Mouse (Mus musculus): Measurements from ENCODE around the gene Nobox. TPM values are rescaled to one million over a fixed set of nuclear protein-coding genes. Genes with fewer than 3 reads are reported as not detected.

The Nobox gene
- total RNA-seq (2022) = not detected

DNA sequence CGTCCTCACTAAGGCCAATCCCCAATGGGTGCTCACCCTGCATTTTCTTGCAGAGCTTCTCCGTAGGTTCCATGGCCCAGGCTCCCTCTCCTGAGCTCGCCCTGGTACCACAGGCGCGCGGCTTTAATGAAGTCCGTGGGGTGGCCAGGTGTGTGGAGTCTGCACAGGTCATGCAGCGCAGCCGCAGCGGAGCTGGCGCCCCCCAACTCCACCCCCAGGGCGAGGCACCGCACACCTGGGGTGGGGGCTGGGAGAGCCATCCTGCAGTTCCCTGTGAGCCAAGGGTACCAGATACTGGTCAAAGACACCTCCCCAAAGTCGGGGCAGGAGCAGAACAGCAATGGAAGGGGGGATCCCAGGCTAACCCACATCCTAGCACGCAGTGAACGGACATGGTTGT is at the start of gene Nobox:
Gene Nobox, minus strand, starts transcription at position 101 of the 400 bp plus-strand sequence.
- no peak for DNase-seq (ENCODE audit: low spot score in 2 of 2)

DNA sequence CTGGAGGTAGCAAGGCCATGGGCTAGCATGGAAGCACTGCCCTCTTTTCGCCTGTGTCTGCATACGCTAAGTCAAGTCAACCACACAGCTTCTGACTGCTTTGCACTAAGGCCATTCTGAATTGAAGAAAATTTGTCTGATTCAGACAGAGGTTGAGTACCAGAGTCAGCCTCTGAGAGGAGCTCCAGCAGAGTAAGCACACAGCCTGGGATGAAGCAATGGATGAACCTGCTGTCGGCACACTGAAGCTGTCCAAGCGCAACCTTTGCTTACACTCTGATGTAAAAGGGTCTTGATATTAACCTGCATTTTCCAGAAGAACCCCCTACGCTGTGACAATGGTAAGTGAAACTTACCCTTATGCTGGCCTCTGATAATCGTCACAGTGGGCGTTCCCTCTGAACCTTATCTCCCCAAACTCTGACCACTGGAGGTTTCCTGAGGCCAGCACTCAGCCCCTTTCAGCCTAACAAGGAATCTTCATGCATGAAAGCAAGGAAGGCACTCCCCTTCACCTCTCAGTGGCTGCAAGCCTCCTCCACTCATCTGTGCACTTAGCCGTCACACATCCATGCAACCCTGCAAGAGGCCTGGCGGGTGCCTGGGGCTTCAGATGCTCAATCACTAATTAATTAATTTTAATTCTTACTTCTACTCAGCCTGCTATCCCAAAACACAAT is 45.3 kb upstream of the Nobox start:
- DNase-seq (ENCODE audit: low spot score in 2 of 2) = no peak

DNA sequence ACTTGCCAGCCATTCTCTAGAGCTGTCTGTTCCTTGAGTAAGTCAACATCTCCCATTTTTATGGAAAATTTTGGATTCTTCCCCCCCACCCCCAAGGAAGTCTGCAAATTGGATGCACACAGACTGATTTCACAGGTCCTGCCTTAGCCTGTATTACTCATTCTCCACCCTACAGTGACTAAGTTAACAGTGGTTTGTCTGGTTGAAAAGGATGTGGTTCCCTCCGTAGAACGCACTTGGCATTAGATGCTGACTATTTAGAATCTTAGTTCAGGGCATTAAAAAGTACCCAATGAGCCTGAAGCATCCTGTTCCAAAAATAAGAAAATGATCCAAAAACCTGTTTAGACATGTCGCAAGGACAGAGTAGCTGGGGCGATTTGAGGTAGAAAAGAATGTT is 44.1 kb upstream of the Nobox start:
- no peak for DNase-seq (ENCODE audit: low spot score in 2 of 2)

DNA sequence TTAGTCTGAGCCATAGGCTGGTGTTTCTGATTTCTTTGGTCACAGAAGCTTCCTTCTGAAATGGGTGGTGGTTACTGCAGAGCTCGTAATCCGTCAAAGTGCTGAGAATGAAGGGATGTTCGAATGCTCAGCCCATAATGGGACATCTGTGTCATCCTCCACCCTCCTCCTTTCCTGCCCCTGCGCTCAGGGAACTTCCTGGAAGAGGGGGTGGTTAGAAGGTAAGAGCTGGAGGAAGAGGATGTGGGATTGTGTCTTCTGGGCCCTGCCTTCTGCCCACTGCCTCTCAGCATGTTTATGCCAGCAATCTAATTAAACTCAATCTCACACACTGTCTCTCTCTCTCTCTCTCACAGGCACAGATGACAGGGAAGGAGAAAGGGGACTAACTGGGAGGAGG is 39.7 kb upstream of the Nobox start:
- DNase-seq (ENCODE audit: low spot score in 2 of 2) = no peak

DNA sequence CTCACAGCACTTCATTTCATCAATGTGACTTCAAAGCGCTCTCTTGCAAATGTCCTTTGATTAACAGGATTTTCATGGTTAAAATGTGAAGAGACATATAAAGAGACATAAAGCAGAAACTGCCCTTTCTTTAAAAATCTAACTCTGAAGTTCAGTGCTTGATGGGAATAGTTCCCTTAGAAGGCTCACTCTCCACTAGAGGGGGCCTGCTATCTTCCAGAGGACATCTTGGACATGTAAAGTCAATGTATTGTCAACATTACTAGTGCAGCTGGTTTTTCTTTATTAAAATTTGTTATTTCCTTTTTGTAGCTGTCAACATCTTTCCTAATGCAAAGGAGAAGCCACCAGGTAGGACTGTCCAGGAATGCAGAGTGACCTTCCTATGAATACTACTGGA is 38.3 kb upstream of the Nobox start:
- no peak for DNase-seq (ENCODE audit: low spot score in 2 of 2)

DNA sequence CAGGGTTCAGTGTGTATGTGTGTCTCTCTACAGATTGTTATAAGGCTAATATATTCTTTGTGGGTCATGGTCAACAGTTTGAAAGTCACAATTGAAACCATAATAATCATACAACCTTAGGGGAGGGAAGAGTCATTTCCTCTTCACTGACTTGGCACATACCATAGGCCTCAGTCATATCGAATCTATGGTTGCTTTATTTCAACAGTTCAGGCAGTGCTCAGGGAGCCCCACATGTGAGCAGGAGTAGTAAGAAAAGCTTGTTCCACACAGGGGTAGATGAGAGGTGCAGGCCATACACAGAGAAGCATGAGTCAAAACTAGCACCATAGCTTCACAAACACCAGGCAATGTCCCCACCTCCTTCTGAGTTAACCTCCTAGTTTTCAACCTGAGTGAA is 33.7 kb upstream of the Nobox start:
- DNase-seq (ENCODE audit: low spot score in 2 of 2) = no peak

DNA sequence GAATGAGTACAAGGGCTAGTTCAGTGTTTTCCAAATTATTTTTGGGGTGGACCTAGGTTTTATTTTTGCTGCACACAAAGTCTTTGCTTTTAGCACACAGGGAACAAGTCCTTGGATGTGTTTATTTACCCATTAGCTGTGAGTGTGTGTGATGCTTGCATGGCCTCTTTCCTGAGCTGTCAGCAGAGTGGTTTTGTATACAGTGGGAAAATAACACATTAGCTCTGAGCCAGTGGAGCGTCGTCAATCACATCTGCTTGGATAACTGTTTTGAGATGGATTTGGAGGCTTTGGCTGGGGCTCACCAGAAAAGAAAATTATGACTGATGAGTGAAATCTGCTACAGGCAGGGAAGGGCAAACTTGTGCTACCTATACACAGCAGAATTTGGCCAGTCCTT is 33.0 kb upstream of the Nobox start:
- DNase-seq (ENCODE audit: low spot score in 2 of 2) = no peak

DNA sequence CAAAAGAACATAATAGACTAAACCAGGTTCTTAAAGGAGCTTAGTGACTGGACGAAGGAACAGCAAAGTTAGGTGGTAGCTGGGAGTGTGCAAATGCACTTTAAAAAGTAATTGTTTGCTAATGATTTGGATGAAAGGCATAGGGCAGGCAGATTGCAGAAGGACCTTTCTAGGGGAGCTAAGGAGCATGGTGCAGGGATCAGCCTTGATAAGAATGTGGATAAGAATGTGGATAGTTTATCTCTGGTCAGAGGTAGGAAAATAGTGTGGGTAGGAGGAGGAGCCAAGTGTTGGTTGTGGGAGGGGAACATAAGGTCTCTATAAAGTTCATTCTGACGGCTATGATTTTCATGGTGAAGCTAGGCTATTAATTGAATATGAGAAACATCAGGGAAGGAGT is 29.4 kb upstream of the Nobox start:
- DNase-seq (ENCODE audit: low spot score in 2 of 2) = no peak

DNA sequence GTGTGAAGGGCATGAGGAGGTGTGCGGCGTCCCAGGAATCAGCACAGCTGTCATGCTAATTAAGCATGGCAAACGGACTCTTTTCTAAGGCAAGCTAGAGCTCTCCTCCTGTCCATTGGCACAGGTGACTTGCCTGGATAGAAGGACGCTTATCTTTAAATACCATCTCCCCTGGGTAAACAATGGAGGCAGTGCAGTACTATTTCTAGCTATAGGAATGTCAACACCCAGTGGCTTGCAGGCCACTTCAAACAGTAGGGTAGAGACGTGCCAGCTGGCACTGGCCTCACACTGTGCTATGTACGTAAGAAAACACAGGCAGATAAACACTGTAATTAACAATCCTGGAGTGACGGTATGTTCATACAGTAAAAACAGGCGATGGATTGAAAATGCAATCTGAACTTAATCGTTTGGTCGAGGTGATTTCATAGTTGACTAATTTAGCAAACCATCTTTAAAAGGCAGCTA is 28.2 kb upstream of the Nobox start:
- no peak for DNase-seq (ENCODE audit: low spot score in 2 of 2)

DNA sequence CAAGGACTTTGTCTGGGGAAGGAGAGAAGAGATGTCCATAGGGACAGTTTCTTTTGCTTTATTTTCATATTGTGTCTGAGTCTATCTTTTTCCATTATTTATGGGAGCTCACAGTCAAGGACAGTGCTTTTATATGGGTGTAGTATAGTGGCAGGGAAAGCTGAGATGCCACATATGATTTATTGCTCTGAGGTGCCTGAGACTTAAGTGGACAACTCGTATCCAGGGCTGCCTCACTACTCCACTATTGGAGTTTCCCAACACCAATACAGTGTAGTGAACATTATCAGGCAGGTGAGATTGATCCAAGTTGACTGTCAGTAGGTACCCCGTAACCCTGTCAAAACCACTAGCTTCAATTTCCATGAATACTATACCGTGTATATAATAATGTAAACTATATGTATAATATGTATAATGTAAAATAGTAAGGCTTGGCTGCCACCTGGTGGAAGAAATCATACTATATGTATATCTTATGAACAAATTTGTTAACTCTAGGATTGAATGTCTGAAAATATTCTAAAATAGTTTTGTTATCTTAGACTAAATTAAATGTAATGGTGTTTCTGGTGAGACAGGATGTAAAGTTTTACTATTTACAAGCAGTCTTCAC is 26.4 kb upstream of the Nobox start:
- DNase-seq (ENCODE audit: low spot score in 2 of 2) = no peak

DNA sequence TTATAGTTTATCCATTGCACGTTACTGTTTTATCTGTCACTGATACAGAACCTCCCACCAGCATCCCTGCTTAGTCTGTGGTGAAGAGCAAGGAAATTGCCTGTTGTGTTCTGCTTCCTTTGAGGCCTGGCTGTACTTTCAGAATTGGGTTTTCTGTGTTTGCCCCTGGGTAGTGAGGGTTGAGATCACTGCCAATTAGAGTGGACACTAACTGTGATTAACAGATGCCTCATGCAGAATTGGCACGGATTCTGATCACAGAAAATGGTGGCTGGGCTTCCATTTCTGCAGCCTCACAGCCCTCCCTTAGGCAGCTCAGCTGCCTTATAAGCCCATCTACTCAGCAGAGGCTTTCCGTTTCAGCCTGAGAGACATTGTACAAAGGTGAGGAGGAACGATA is 24.1 kb upstream of the Nobox start:
- no peak for DNase-seq (ENCODE audit: low spot score in 2 of 2)

DNA sequence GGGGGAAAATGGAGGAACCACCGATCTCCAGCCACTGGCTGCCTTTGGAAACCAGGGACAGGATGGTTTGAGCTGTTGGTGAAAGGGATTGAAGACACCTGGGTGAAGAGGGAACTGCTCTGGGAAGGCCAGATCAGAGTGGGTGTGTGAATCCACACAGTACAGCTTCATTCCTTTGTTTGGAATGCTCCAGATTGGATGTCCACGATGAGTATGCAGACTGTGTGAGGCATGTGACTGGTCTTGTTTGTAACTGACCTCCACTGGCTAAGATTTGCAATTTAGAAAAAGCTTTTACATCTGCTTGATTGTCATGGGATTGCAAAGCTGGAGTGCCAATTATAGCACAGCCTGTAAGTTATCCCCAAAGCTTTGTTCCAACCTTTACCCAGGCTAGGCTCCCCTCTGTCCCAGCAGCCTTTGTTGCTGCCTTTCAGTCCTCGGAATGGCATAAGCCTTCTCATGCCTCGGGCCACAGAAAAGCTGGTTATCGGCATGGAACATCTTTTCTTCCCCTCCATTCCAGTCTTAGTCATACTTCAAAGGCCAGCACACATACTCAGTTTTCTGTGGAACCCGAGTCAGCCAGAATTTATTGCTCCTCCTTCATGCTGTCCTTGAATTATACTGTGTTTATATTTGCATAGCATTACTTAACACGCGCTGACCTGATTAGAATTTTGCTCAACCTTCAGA is 3.8 kb upstream of the Nobox start:
- no peak for DNase-seq (ENCODE audit: low spot score in 2 of 2)

DNA sequence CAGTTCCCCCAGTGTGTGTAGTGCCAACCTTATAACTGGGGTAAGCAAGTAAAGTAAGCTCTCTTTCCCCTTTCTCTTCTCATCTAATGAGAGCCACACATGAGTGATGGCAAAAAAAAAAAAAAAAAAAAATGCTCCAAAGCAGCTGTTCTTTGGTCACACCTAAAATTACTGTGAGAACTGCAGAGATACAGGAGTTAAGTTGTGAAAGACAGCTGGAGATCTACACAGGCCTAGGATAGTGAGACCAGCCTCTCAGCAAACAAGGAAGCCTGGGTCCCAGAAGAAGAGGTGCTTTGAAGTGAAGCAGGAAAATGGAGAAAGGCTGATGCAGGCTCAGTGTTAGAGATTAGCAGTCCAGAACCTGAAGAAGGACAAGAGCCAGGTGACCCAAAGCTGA is 3.2 kb upstream of the Nobox start:
- DNase-seq (ENCODE audit: low spot score in 2 of 2) = no peak

DNA sequence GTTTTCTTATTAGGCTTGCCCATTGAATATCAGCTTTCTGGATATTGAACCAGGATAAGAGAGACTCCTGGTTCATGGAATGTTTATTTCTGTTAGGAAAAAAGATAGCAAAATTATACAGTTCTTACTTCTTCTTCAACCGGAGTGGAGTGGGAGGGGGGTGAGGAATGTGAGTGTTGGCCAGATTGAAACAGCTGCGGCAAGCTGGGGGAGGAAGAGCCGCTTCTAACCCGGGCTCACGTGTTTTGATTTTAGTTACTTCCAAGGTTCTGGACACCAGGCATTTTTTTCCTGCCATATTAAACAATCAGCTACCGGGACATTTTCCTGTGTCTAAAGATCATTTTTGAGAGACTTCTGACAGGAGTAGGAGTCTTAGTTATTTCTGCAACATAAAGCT is 717 bp upstream of the Nobox start:
- DNase-seq (ENCODE audit: low spot score in 2 of 2) = no peak

DNA sequence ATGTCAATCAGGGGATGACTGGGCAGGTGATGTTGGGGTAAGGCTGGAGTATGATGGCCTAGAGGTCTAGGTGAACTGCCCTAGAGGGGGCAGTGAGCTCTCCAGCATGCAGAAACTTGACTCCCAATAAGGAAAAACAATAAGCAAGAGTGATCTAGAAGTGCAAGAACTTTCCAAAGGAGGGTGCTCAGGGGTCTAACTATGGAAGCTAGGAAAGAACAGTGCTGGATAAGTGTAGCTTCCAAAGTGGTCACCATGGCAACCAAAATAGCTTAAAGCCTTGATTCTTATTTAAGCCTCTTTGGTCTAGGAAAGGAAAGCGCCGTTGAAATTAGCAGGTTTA is 11.9 kb downstream of the Nobox start:
- DNase-seq (ENCODE audit: low spot score in 2 of 2) = peak in 1 of 2 experiments; percentile 9

DNA sequence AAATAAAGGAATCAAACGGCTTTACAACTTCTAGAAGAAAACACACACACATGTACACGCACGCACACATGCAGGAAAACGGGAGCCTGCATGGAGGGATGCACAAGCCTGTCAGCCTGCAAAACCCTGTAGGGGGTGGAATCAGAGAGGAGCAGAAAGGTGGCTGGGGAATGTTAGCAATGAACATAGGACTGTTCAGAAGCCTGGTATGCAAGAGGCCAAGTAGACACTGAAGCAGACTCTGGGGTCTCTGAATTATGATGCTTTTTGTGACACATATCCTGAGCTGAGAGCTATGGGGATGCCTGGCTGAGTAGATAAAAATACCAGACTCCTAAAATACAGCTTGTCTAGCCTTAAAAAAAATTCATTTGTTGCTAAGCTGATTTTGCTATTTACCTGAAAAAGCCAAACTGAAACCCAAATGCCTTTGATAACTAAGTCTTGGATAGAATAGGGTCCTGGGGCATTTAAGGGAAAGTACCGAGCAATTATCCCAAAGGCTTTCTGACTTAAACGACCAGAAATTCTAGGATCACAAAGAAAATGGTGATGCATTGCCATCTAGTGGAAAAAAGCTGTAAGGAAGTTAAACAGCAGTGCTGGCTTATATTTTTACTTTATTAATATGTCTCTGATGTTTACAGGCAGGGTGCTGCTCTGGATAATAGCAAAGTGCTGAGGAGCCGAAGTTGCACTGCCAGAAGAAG is 12.4 kb downstream of the Nobox start:
- peak in 1 of 2 experiments; percentile 8 for DNase-seq (ENCODE audit: low spot score in 2 of 2)

DNA sequence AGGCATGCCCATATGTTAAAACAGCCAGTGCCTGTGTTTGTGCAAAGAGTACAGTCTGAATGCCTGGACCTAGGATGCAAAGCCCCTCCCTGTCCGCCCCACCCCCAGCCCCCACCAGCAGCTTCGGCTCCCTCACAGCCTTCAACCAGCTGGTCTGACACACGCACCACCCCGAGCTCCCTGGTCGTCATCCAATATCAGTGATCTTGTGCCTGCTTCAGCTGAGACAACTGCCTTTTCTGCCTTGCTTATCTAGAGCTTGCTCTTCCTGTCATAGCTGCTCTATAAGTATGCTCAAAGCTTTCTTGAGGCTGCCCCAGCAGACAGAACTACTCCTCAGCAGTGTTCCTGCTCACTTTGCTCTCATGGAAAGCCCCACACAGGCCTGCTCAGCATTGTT is 13.4 kb downstream of the Nobox start:
- no peak for DNase-seq (ENCODE audit: low spot score in 2 of 2)

DNA sequence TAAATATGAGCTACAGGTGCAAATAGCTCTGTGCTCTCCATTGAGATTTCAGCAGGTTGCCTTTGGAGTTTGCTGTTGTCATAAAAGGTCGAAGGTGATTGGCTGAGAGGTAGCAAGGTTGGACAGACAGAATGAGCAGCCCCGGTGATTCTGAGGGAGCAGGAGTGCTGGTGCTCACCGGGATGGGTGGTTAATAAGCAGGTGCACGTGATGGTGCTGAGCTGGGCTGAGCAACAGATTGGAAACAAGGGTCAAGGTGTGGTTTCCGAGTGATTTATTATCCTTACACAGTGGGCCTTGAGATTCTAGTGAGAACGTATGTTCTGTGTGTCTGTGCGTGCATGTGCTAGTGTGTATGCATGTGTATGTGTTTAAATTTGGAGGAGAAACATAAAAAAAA is 16.2 kb downstream of the Nobox start:
- no peak for DNase-seq (ENCODE audit: low spot score in 2 of 2)

DNA sequence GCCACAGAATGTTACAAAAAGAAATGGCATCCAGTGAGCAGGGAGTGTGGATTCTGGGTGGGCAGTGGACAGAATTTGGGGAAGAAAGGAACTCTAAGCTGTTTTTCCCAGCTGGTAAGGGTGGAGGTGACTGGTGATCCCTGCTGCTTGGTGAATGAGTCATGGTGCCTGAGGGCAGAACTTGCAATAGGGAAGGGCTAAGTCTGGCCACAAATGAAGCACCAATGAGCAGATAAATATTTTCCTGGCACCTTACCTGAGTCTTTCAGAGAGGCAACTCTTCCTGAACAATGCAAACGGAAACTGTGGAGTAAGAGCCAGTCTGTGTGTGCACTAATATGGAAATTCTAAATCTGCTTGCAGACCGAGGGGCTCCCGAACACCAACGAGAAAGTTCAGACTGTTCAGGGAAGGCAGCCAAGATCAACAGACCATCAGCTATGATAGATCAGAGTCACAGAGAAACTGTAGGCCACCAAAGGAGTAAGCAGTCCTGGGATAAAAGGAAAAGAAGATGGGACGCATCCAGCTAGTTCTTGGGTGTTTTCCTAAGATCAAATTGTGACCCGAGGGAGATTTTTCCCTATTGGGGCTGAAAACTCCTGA is 16.8 kb downstream of the Nobox start:
- no peak for DNase-seq (ENCODE audit: low spot score in 2 of 2)

DNA sequence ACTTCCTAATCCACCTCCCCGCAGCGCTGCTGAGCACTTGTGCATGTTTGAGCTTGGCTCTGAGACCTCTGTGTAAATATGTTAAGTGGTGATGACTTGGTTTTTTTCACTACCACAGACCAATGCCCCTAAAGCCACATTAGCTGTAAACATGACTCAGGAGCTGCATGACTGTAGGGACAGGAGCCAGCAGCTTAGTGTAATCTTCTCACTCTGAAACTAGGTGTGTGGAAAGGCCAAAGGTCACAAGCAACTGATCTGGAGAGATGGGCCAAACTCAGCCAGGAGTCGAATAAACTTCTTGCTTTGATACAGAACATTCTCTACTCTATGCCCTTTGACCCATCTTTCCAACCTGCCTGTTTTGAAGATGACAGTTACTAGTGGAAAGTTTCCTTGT is 17.3 kb downstream of the Nobox start:
- DNase-seq (ENCODE audit: low spot score in 2 of 2) = no peak

DNA sequence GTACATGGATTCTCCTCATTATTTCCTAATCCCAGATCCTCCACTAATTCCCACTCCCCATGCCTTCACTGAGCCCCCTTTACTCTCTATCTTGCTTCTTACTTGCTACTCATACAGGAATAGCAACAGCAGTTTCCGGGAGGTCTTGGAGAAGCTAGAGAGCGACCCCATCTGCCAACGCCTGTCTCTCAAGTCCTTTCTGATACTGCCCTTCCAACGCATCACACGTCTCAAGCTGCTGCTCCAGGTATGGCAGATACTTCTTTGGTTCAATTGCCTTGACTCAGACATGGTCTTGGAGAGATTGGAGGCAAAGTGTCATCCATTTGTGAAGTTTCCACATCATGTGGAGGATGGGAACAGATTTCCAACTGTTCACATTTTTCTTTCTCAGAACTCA is 28.9 kb downstream of the Nobox start:
- DNase-seq (ENCODE audit: low spot score in 2 of 2) = no peak

DNA sequence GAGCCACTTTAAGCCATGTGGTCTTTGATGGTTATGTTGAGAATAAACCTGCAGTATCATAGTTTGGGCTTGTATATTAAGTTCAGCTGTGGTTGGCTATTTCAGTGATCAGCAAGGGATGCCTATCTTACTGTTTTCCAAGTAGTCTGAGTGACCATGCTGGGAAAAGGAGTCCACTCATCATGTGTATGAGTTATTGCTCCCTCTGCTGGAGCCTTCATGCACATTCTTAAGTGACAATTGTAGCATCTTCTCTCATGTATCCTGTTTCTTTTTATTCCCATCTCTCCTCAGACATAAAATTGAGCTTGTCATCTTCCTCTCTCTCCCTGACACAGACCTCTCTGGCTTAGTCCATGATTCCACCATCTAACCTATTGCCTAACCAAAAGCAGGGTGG is 31.1 kb downstream of the Nobox start:
- DNase-seq (ENCODE audit: low spot score in 2 of 2) = no peak
